Mouse (Mus musculus) skeletal muscle tissue, adult 2 months (tissue): ENCODE measurements around the gene Cfhr1.

Experiments used
- DNase-seq: peaks from one replicate; pipeline ENCODE4 v3.0.0-alpha.2; 2012; ENCODE audit warnings: low read depth, low spot score

The Cfhr1 gene

GRCm38 (mm10) chr1:139560024-139560423, at the start of gene Cfhr1:
Gene Cfhr1, minus strand, starts transcription at chr1:139560272.
- no peak for DNase-seq

DNA sequence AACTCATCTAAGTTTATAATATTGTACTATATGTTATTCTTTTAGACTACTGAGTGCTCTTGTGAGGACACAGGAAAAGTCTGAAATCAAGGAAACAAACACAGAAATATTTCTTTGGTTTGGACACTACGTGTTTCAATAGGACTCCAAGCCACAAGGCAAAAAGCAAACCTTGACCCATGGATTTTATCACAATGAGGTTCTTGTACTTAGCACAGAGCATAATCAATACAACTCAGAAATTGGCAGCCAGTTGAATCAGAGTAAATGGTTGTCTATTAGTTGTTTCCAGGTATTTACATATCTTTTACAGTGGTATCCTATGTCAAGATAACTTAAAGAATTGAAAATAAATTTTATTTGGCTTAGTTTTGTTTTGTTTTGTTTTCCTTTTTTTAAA, 8.8 kb downstream of the Cfhr1 start:
- no peak for DNase-seq

DNA sequence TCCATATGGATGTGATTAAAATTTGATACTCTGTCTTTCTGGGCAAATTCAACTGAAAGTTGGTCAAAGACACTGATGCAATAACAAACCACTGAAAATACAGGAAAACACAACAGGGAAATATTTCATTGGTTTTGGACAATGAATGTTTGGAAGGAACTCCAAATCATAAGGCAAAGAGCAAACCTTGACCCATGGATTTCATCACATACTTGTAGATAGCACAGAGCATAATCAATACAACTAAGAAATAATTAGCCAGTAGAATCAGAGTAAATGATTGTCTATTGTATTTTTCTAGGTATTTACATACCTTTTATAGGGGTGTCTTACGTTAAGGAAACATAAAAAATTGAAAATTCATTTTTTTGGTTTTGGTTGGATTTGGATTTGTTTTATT, 11.5 kb downstream of the Cfhr1 start:
- no peak for DNase-seq

DNA sequence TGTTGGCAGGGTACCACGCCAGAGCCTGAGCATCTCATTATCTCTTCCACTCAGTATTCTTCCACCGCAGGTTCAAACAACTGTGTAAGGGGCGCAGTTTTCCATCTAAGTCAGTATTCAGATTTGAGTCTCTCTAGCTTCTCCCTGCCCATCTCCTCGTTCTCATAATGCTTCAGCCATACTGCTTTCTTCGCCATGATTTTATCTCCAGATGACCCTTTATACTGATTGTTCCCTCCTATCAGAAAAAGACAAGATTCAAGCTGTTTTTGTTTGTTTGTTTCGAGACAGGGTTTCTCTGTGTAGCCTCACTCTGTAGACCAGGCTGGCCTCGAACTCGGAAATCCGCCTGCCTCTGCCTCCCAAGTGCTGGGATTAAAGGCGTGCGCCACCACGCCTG, 45.5 kb downstream of the Cfhr1 start:
- DNase-seq = no peak

- no peak for DNase-seq
Observed at GRCm38 (mm10) chr1:139501258-139501752, 58.8 kb downstream of the Cfhr1 start, which contains the start of gene F13b. Gene F13b, plus strand, starts transcription at chr1:139501702.

DNA sequence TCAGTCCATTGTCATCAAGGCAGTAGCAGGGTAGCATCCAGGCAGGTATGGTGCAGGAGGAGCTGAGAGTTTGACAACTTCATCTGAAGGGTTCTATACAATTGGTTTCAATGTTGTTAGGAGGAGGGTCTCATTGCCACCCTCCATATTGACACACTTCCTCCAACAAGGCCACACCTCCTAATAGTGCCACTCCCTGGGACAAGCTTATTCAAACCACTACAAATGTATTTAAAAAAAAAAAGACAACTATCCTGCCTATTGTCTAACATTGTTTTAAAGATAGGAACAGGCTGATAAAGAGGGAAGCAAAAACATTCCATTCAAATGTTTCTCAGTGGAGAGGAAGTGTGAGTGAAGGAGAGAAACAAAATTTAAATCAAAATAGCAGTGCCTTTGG, 60.3 kb downstream of the Cfhr1 start:
- no peak for DNase-seq
